Mouse (Mus musculus): ENCODE measurements around the gene Mbd5.

Gene Mbd5

GRCm38 (mm10) chr2:49345786-49346185 is 396.5 kb downstream of the Mbd5 start:
- DNase-seq (ENCODE audit: low read depth, low spot score) = no peak

GRCm38 (mm10) chr2:49349813-49350212 is 400.5 kb downstream of the Mbd5 start:
- no peak for DNase-seq (ENCODE audit: low read depth, low spot score)

- DNase-seq (ENCODE audit: low read depth, low spot score) = no peak
Observed at GRCm38 (mm10) chr2:49350852-49351251, 401.5 kb downstream of the Mbd5 start.

GRCm38 (mm10) chr2:49354066-49354465 is 404.8 kb downstream of the Mbd5 start:
- no peak for DNase-seq (ENCODE audit: low read depth, low spot score)

GRCm38 (mm10) chr2:49355867-49356266 is 406.6 kb downstream of the Mbd5 start:
- no peak for DNase-seq (ENCODE audit: low read depth, low spot score)

GRCm38 (mm10) chr2:49358128-49358814 is 409.0 kb downstream of the Mbd5 start:
- DNase-seq (ENCODE audit: low read depth, low spot score) = no peak

GRCm38 (mm10) chr2:49358839-49359520 is 409.7 kb downstream of the Mbd5 start:
- peak; percentile 25 for DNase-seq (ENCODE audit: low read depth, low spot score)

GRCm38 (mm10) chr2:49359706-49360105 is 410.4 kb downstream of the Mbd5 start:
- DNase-seq (ENCODE audit: low read depth, low spot score) = peak; percentile 20

GRCm38 (mm10) chr2:49364546-49364945 is 415.2 kb downstream of the Mbd5 start:
- DNase-seq (ENCODE audit: low read depth, low spot score) = no peak

- DNase-seq (ENCODE audit: low read depth, low spot score) = no peak
Observed at GRCm38 (mm10) chr2:49366878-49367545, 417.7 kb downstream of the Mbd5 start.

- no peak for DNase-seq (ENCODE audit: low read depth, low spot score)
Observed at GRCm38 (mm10) chr2:49367546-49367917, 418.2 kb downstream of the Mbd5 start.

GRCm38 (mm10) chr2:49371632-49372031 is 422.3 kb downstream of the Mbd5 start:
- DNase-seq (ENCODE audit: low read depth, low spot score) = no peak

- no peak for DNase-seq (ENCODE audit: low read depth, low spot score)
Observed at GRCm38 (mm10) chr2:49372586-49372985, 423.3 kb downstream of the Mbd5 start.

All from CD4-positive helper T cell, adult 2 months (primary cell).